Mouse (Mus musculus) stomach, postnatal 0 days (tissue): ENCODE measurements around the gene Myadml2.

Experiments
- CTCF ChIP-seq: IDR thresholded peaks from 2 replicates; pipeline ENCODE4 v1.5.1; 2016; ENCODE audit warnings: antibody characterized with exemption, low read depth, mild to moderate bottlenecking, moderate library complexity
- EP300 ChIP-seq: optimal IDR thresholded peaks from 2 replicates; pipeline ENCODE3; 2016; ENCODE audit warnings: antibody characterized with exemption

DNA sequence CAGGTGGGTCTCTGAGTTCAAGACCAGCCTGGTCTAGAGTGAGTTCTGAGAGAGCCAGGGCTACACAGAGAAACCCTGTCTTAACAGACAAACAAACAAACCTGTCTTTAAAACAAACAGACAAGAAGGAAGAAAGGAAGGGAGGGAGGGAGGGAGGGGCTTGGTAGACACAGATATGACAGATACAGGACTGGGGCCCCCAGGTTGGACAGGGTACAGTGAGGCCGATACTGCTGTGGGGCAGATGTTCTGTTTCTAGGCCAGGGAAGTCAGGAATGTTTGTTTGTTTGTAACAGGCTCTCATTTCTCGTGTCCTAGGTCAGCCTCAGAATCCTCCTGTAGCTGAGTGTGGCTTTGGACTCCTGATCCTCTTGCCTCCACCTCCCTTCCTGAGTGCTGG is 44.4 kb downstream of the Myadml2 start:
- TF ChIP-seq CTCF = no peak
- no peak for TF ChIP-seq EP300
